Mouse (Mus musculus) bone marrow, adult 2 months (tissue): ENCODE measurements around the gene Hoxc9.

Experiments used
- CTCF ChIP-seq: fragments of 200-500 bp; IDR thresholded peaks from 2 replicates; pipeline ENCODE4 v1.5.1; 2011; ENCODE audit warnings: low read length, control low read depth; ENCODE audit not compliant: control insufficient read depth, insufficient read depth
- POLR2A ChIP-seq: fragments of 200-500 bp; IDR thresholded peaks from 2 replicates; pipeline ENCODE4 v1.6.1; 2011; ENCODE audit warnings: low read depth, mild to moderate bottlenecking, control low read depth, low read length, borderline replicate concordance; ENCODE audit not compliant: control insufficient read depth

DNA sequence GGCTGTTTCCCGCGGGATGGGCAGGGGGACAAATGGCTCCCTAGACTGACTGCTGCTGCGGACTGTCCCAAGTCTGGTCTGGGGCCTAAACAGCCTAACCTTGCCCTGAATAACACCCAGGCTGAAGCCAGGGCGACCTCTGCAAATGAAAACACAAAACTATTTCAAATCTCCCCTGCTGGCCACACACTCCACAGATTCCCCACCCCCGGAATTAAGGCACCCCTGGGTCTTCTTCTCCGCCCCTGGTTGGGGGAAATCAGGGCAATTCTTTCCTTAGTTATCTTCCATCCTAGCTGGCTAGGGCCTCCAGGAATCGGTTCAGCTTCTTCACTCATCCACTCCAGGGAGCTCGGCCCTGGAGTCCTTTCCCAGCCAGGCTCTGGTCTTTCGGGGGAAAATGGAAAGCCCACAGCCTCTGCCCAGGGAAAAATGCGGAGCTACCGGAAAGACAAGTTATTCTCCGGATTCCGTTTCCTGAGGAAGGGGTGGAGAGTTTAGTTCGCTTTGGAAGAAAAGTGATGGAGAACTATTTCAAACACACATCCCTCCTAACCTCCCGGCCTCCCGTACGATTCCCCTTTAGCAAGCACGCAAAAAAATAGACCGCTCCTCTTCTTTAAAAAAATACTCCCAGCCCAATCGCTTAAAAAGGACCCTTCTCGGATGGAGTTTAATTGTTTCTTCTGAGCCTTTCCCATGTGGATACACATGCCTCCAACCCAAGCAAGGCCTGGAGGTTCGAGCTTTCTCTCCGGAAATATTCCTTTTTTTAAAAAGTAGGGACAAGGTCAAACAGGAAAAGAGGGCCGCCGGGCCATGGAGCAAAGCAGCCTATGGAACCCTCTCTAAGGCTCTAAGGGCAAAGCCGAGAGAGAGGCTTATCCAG, 11.0 kb upstream of the Hoxc9 start:
- no peak for TF ChIP-seq CTCF
- no peak for TF ChIP-seq POLR2A
